Mouse (Mus musculus) midbrain, embryonic 14.5 days (tissue): ENCODE results near the gene Rufy3. TPM values are rescaled to one million over a fixed set of nuclear protein-coding genes. Genes with fewer than 3 reads are reported as not detected.

ENCODE experiments used
- ATAC-seq: fragments of 200-750 bp; cut with Nextera tagmentation; 2 replicates; pipeline ENCODE4 v1.8.0; 2017; ENCODE audit warnings: moderate number of reproducible peaks, moderate library complexity; ENCODE audit not compliant: low FRiP score, low TSS enrichment
- DNase-seq: peaks from one replicate; pipeline ENCODE4 v3.0.0-alpha.2; 2015
- H3K27ac ChIP-seq: fragments of 300-500 bp; sonication (generic); replicated peaks from 2 replicates; pipeline ENCODE4 v1.5.1; 2014; ENCODE audit warnings: mild to moderate bottlenecking, low read depth, low read length, moderate library complexity
- H3K27me3 ChIP-seq: fragments of 300-500 bp; sonication (generic); 2 replicates; pipeline ENCODE4 v1.6.1; 2014; ENCODE audit warnings: low read length, control low read depth, mixed read lengths; ENCODE audit not compliant: control insufficient read depth, insufficient read depth
- H3K36me3 ChIP-seq: fragments of 300-500 bp; sonication (generic); 2 replicates; pipeline ENCODE4 v1.6.1; 2014; ENCODE audit warnings: low read length, control low read depth; ENCODE audit not compliant: control insufficient read depth, insufficient read depth
- H3K4me1 ChIP-seq: fragments of 300-500 bp; sonication (generic); 2 replicates; pipeline ENCODE4 v1.6.1; 2014; ENCODE audit warnings: mild to moderate bottlenecking, antibody characterized with exemption, low read length, control low read depth; ENCODE audit not compliant: control insufficient read depth, insufficient read depth
- H3K4me2 ChIP-seq: fragments of 300-500 bp; sonication (generic); 2 replicates; pipeline ENCODE4 v1.6.1; 2014; ENCODE audit warnings: mild to moderate bottlenecking, low read length, moderate library complexity
- H3K4me3 ChIP-seq: fragments of 300-500 bp; sonication (generic); replicated peaks from 2 replicates; pipeline ENCODE4 v1.5.1; 2014; ENCODE audit warnings: low read depth, low read length
- H3K9ac ChIP-seq: fragments of 300-500 bp; sonication (generic); replicated peaks from 2 replicates; pipeline ENCODE4 v1.6.1; 2014; ENCODE audit warnings: mild to moderate bottlenecking, low read length, moderate library complexity
- H3K9me3 ChIP-seq: fragments of 300-500 bp; sonication (generic); 2 replicates; pipeline ENCODE4 v1.6.1; 2016; ENCODE audit warnings: low read length, control low read depth, mixed read lengths; ENCODE audit not compliant: control insufficient read depth
- WGBS: fragments of 180-500 bp; shearing (Covaris S2); extraction: QIAGEN DNeasy Blood & Tissue Kit; methylation state at CpG from one replicate; pipeline ENCODE4 v1.1.7; 2014; 5-methylcytosine and 5-hydroxymethylcytosine counted together
- polyA plus RNA-seq: library from polyadenylated mRNA; unstranded; fragments of >200 nt; fragmentation: Nextera tagmentation; extraction: Ambion mirVana; gene quantifications from 2 replicates; pipeline ENCODE4 v1.2.1, GENCODE M21; 2014

Rufy3 gene
- polyA plus RNA-seq, 1 experiment from 2014 or later, result 322 TPM

- no peak for ATAC-seq
- Histone ChIP-seq H3K27me3 (no peaks in the 10 kb centered on the region), H3K4me1 (no peaks in the 10 kb centered on the region), H3K36me3 (peaks cover 90% of the 10 kb centered on the region), H3K27ac (no peak overlapping the region), H3K4me3 (no peak overlapping the region), H3K9ac (no peak overlapping the region), H3K9me3 (no peaks in the 10 kb centered on the region), H3K4me2 (no peak overlapping the region)
- WGBS, result 94% methylated on average over 3 of the region's 3 CpGs
- no peak for DNase-seq
These were observed 98.3 kb downstream of the Rufy3 start for GRCm38 (mm10) chr5:88663151-88663550.

DNA sequence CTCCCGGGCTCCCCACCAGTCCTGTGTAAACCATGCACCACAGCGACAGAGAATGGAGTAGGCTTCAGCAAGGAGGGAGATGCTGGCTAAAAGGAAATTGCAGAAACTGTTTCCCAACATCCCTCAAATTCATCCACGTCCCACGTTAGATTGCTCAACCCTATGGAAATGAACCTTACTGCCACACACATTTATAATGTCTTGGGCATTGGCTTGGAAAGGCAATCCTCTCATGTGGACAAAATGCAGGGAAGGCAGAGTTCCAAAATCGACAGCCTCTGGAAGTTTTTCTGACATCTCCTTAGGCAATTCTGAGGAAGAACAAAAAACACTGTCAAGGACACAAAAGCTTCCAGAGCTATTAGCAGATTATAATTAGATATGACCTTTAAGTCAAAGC lies 99.0 kb downstream of the Rufy3 start:
- Histone ChIP-seq H3K36me3 (peaks cover 89% of the 10 kb centered on the region), H3K4me1 (no peaks in the 10 kb centered on the region), H3K4me3 (no peak overlapping the region), H3K4me2 (no peak overlapping the region), H3K27ac (no peak overlapping the region), H3K9me3 (no peaks in the 10 kb centered on the region), H3K27me3 (no peaks in the 10 kb centered on the region), H3K9ac (no peak overlapping the region)
- DNase-seq (no peak), ATAC-seq (no peak)
- WGBS, result 93% methylated on average over 5 of the region's 5 CpGs

DNA sequence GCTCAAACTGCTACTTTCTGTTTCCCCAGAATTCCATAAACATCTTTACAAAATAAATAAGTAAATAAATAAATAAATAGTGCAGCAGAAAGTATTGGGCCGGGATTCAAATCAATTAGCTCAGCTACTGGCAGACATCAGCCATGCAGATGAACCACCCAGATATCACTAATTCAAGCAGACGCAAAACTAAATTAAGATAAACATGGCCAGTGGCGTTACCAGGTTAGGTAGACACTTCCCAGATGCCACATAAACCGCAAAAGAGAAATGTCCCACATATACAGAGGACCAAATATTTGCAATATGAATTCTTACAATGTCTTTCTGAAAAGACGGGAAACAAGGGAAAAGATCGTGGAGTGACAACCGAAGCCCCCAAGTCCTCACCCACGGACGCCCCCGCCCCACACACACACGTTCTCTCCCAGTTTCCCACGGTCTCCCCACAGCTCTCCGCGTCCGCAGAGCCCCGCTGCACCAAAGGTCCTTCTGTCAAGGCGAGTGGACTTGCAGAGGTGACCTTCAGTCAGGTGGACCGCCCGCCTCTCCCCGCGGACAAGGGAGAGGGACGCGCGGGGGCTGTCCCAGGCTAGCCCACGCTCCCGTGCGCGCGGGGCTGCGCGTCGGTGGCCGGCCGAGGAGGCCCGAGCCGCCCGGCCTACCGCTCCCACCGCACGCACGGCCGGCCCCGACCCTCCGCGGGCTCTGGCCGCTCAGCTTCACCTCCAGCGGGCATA lies 110.0 kb downstream of the Rufy3 start:
- WGBS, result under 1% methylated on average over 47 of the region's 47 CpGs
- no peak for DNase-seq

GRCm38 (mm10) chr5:88675443-88676387 lies 110.9 kb downstream of the Rufy3 start, which contains the start of gene Grsf1:
Grsf1 (minus strand) TSS chr5:88676171.
- Histone ChIP-seq H3K27ac (peak within 1 kb of the TSS; percentile 97), H3K9me3 (no peaks in the 10 kb centered on the region), H3K36me3 (peaks cover 25% of the 10 kb centered on the region), H3K4me3 (peak within 1 kb of the TSS; percentile 98), H3K9ac (peak within 1 kb of the TSS; percentile 93), H3K4me2 (peak within 1 kb of the TSS; percentile 71), H3K4me1 (peaks cover 22% of the 10 kb centered on the region), H3K27me3 (no peaks in the 10 kb centered on the region)
- ATAC-seq (peak; percentile 91), DNase-seq (peak; percentile 96)
- WGBS, result 1% methylated on average over 126 of the region's 127 CpGs

More for the DNA sequence above, 110.0 kb downstream of the Rufy3 start:
- peak overlapping the region; percentile 98 for H3K4me3 ChIP-seq
- peak; percentile 57 for ATAC-seq
- peaks cover 22% of the 10 kb centered on the region for H3K4me1 ChIP-seq
- H3K9me3 ChIP-seq, result no peaks in the 10 kb centered on the region
- H3K36me3 ChIP-seq, result peaks cover 33% of the 10 kb centered on the region
- peak overlapping the region; percentile 71 for H3K4me2 ChIP-seq
- peak overlapping the region; percentile 97 for H3K27ac ChIP-seq
- no peaks in the 10 kb centered on the region for H3K27me3 ChIP-seq
- H3K9ac ChIP-seq, result peak overlapping the region; percentile 93

DNA sequence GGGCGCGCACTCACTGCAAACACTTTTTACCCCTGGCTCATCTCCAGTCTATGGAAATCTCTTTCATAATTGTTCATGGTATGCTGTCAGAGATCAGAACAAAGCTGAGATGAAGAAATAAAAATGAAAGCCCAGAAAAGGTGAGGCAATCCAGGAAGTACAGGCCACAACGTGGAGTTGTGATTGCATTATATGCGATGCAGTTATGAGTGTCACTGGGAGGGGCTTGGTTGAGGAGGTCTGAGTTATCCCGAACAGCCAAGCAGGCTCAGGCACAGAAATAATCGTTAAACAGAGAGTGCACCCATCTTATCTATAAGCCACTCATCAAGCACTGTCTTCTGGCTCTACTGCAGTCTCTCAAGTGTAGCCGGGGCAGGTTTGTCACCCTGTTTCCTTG lies 114.1 kb downstream of the Rufy3 start:
- Histone ChIP-seq H3K36me3 (no peaks in the 10 kb centered on the region), H3K27me3 (no peaks in the 10 kb centered on the region), H3K9me3 (no peaks in the 10 kb centered on the region), H3K9ac (no peak overlapping the region), H3K27ac (no peak overlapping the region), H3K4me3 (no peak overlapping the region), H3K4me1 (peaks cover 14% of the 10 kb centered on the region), H3K4me2 (no peak overlapping the region)
- WGBS, result 68% methylated on average over 7 of the region's 7 CpGs
- no peak for DNase-seq
- ATAC-seq, result no peak

DNA sequence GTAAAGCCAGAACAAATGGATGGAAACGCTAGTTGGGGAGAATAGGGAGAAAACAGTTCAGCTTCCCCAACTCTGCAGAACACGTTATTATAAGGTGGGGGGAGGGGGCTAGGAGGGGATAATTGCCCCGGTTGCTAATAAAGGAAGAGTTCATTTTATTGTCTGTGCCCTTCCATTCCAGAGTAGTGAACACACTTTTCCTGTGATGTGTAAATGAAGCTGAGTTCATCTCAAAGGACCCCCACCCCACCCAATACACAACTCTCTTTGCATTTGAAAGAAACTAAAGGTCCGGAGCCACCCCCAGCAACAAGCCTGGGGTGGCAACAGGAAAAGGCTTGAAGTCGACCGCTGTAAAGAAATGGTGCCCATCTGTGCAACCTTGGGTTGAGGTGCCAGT lies 114.5 kb downstream of the Rufy3 start:
- DNase-seq (no peak), ATAC-seq (no peak)
- Histone ChIP-seq H3K4me1 (peaks cover 9% of the 10 kb centered on the region), H3K4me3 (no peak overlapping the region), H3K4me2 (no peak overlapping the region), H3K9me3 (no peaks in the 10 kb centered on the region), H3K9ac (no peak overlapping the region), H3K27ac (no peak overlapping the region), H3K36me3 (no peaks in the 10 kb centered on the region), H3K27me3 (no peaks in the 10 kb centered on the region)
- 11% methylated on average over 6 of the region's 6 CpGs for WGBS

DNA sequence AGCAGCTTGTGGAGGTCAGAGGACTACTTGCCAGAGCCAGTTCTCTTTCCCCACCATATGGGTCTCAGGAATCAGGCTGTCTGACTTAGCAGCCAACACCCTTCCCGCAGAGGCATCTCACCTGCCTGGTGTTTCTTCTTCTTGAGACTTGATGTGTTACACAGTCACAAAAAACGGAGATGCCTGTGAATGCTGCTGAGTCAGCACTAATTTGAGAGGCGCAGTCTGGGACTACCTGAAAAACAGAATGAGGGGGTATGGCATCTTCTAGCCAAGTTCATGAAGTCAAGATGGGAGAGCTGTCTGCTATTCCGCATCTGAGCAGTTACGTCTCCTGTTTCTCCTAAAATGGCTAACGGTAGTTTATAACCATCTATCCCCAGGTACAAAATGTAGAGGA lies 115.7 kb downstream of the Rufy3 start:
- H3K4me3 ChIP-seq, result no peak overlapping the region
- H3K4me1 ChIP-seq, result 0 out of 2 replicates have a peak, but pooled peaks cover 5% of the 10 kb centered on the region
- WGBS, result 90% methylated on average over 6 of the region's 6 CpGs

DNA sequence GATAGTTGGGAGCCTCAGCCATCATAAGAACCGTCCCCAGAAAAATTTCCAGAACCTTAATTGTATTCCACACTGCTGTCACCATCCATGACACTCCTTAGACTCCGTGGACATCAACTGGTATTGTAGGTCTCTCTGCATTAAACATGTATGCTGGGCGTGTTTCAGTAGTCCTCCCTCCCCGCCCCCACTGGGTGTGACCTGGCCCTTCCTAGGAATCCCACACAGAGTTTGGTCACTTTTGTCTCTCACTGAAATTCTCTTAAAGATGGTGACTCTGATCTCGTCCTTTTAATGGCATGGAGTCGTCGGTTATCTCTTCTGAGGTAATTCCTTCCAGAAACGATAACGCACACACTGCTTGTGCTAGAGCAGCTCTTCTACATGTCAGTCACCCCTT lies 118.9 kb downstream of the Rufy3 start:
- Histone ChIP-seq H3K36me3 (no peaks in the 10 kb centered on the region), H3K27ac (no peak overlapping the region), H3K4me2 (no peak overlapping the region), H3K4me3 (no peak overlapping the region), H3K4me1 (no peaks in the 10 kb centered on the region), H3K9me3 (no peaks in the 10 kb centered on the region), H3K9ac (no peak overlapping the region), H3K27me3 (no peaks in the 10 kb centered on the region)
- DNase-seq (no peak), ATAC-seq (no peak)
- 91% methylated on average over 9 of the region's 9 CpGs for WGBS

More for the DNA sequence above, 115.7 kb downstream of the Rufy3 start:
- Histone ChIP-seq H3K9ac (no peak overlapping the region), H3K9me3 (no peaks in the 10 kb centered on the region), H3K27me3 (no peaks in the 10 kb centered on the region), H3K36me3 (no peaks in the 10 kb centered on the region), H3K4me2 (no peak overlapping the region), H3K27ac (no peak overlapping the region)
- no peak for DNase-seq
- no peak for ATAC-seq
